Mouse (Mus musculus): Measurements from ENCODE around the gene Gga1. TPM values are rescaled to one million over a fixed set of nuclear protein-coding genes. Genes with fewer than 3 reads are reported as not detected.

Gga1 gene
- total RNA-seq, 2 experiments from 2014 or later, result 55.2 to 57.2 TPM

GRCm38 (mm10) chr15:78903243-78903642, 26.3 kb downstream of the Gga1 start:
- peak; percentile 83 to 87 for DNase-seq (ENCODE audit: low spot score in 2 of 2)

- no peak for DNase-seq (ENCODE audit: low spot score in 2 of 2)
Measured at GRCm38 (mm10) chr15:78908399-78908798, 31.4 kb downstream of the Gga1 start.

- DNase-seq (ENCODE audit: low spot score in 2 of 2), result no peak
Measured at GRCm38 (mm10) chr15:78908982-78909381, 32.0 kb downstream of the Gga1 start.

DNA sequence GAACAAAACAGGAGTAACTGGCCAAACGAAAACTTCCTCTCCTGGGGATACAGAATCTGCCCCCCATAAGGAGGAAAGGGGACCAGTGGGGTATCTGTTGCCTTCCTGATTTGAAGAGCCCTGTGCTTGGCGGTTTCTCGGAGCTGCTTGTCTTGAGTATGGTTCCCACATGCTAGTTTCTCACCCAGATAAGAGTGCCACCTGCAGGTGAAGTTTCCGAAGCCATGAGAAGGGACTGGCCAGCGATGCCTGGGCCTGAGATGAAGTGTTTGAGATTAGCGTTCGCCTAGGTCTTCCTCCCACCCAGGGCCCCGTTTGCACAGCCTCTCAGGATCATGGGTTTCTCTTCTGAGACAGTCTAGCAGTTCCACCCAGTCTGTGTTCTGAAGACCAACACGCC, 35.0 kb downstream of the Gga1 start:
- no peak for DNase-seq (ENCODE audit: low spot score in 2 of 2)

DNA sequence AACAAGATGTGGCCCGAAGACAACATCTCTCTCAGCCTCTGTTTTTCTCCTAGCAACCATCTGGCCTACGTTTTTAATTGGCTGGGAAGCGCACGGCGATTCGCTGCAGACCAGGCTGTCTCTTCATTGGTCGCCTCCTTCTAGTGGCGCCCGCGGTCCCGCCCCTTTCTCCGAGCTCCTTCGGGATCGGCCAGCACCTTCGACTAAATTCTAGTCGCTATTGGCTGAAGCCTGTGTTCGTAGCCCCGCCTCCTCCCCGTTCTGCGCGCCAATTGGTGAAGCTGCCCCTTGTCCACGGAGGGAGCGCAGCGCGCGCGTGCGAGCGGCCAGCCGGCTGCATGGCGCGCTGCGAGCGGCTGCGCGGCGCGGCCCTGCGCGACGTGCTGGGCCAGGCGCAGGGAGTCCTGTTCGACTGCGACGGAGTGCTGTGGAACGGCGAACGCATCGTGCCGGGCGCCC, 36.7 kb downstream of the Gga1 start, which contains the start of gene Pdxp:
Gene Pdxp (plus strand): TSS at position 288 of the 459 bp plus-strand sequence.
- DNase-seq (ENCODE audit: low spot score in 2 of 2), result peak; percentile 79 to 80

GRCm38 (mm10) chr15:78914091-78914822, 37.3 kb downstream of the Gga1 start:
- DNase-seq (ENCODE audit: low spot score in 2 of 2), result peak in 1 of 2 experiments; percentile 31

GRCm38 (mm10) chr15:78914823-78915659, 38.1 kb downstream of the Gga1 start:
- DNase-seq (ENCODE audit: low spot score in 2 of 2), result no peak

DNA sequence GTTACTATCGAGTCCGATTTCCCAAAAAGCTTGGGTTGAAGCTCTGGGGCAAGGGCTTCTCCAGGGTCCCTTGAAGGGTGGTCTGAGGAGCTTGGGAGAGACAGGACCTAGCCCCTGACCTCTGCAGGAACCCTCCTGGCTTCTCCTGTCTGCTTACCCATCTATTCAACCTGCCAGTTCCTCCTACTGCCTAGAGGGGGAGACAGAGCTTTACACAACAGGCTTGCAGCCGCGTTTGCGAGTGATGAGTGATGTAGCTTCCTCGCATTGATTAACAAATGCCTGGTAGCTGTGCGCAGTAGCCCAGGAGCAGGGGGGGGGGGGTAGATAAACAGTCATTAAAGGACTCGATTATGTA, 38.6 kb downstream of the Gga1 start:
- peak; percentile 51 to 55 for DNase-seq (ENCODE audit: low spot score in 2 of 2)

- DNase-seq (ENCODE audit: low spot score in 2 of 2), result no peak
Measured at GRCm38 (mm10) chr15:78916052-78916826, 39.2 kb downstream of the Gga1 start.

DNA sequence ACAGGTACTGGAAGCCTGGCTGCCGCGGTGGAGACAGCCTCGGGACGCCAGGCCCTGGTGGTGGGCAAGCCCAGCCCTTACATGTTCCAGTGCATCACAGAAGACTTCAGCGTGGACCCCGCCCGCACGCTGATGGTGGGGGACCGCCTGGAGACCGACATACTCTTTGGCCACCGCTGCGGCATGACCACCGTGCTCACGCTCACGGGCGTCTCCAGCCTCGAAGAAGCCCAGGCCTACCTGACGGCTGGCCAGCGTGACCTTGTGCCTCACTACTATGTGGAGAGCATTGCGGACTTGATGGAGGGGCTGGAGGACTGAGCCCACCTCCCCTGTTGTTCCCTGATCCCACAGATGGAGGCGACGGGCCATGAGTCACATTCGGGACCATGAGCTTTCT, 41.1 kb downstream of the Gga1 start:
- DNase-seq (ENCODE audit: low spot score in 2 of 2), result no peak

- no peak for DNase-seq (ENCODE audit: low spot score in 2 of 2)
Measured at GRCm38 (mm10) chr15:78919914-78920313, 42.9 kb downstream of the Gga1 start.

DNA sequence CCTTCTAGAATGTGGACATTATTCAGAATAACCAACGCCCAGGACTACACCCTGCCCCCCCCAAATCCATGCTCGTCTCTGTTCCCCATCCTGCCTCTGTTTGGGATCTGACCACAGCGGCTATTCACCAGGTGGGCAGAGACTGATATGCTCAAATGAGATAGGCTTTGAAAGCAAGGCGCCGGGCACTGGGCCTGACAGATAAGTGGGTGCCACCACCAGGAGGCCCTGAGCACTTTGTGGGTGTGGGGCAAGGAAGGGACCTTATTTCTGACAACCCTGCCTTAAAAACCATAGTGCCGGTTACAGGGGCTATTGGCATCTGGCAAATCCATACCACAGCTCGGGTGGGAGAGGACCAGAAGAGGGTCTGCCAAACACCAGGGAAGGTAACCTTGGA, 45.7 kb downstream of the Gga1 start:
- DNase-seq (ENCODE audit: low spot score in 2 of 2), result no peak

DNA sequence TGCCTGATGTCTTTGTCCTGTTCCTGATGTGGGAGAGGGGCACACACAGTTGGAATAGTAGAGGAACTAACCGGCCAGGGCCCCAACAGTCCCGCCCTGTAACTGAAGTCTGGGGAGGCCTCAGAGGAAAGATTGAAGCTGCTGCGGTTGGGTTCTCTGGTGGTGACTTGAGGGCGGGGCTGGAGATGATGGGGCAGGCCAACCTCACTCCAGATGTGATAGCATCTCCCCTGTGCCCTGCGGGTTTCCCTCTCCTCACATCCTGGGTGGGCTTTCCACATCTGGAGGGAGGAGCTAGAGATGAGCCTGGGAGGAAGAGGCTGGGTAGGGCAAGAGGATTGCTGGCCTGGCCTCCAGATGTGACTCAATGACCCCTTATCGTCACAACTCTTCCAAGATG, 46.6 kb downstream of the Gga1 start:
- no peak for DNase-seq (ENCODE audit: low spot score in 2 of 2)

- peak in 1 of 2 experiments; percentile 34 for DNase-seq (ENCODE audit: low spot score in 2 of 2)
Measured at GRCm38 (mm10) chr15:78925129-78925528, 48.1 kb downstream of the Gga1 start.

DNA sequence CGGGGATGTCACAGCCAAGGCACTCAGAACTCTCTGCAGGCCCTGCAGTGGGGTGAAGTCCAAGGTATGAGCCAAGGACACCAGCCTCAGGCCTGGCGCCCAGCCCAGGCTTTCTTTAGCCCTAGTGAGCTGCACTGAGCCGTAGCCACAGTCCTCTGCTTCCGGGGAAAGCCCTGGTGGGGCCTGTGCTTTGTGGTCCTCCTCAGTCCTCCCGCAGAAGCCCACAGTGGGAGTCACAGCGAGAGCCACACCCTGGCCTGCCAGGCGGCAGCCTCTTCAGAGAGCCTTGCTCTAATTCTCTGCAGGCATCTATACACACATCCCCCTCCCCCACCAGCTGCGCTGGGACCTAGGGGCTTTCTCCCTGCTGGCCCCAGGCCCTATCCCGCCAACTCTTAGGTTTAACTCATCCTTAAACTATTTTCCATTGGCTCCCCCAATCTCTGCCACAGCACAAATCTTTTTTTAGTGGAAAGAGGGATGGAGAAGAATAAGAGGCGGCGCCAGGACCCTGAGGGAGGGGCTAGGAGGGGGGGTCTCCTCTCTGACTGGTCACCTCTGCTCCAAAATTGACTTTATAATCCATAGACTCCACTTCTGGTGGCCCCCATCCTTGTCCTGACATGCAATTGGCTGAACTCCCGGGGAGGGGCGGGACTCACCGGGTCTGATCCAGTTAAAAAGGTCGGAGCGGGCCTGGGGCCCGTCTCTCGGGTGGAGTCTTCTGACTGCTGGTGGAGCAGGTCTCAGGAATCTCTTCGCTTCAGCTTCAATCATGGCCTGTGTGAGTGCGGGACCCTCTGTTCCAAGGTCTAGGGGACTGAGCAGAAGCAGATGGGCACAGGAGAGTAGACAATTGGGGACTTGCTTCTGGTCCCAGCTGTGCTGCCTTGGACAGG, 49.3 kb downstream of the Gga1 start, which contains the start of gene Lgals1:
Gene Lgals1 (plus strand): TSS at position 705 of the 899 bp plus-strand sequence.
- peak; percentile 77 to 85 for DNase-seq (ENCODE audit: low spot score in 2 of 2)

DNA sequence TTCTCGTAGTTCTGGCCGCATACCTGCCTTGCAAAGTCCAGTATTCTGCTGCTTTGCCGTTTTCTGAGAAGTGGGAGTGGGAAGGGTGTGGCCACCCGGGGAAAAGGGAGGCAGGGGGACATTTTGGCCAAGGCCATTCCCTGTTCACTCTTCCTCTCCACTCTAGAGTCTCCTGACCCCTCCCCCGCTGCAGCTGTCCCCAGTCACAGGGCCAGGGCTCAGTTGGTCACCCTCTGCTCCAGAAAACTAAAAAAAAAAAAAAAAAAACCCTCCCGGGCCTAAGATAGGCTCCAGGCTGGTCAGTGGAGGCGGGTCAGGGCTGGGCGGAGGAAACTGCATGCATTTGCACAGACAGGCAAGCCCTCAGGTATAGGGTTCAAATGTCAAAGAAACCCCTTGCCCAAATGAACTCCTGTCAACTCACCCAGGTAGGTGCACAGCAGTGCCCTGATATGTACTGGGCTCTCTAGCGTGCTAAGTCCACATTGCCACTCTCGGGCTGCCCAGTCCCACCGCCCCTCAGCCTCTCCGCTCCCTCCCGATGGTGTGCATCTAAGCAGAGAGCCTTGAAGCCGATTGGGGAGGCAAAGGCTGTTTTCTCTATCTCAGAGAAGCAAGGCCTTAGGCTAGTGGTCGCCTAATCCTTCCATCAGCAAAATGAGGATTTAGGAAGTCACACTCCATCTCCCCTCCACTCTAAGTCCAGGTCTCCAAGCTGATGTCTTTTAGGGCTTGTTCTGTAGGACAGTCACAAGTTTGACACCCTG, 50.2 kb downstream of the Gga1 start:
- DNase-seq (ENCODE audit: low spot score in 2 of 2), result peak in 1 of 2 experiments; percentile 34

GRCm38 (mm10) chr15:78927788-78928457, 50.9 kb downstream of the Gga1 start:
- DNase-seq (ENCODE audit: low spot score in 2 of 2), result peak; percentile 57 to 60

DNA sequence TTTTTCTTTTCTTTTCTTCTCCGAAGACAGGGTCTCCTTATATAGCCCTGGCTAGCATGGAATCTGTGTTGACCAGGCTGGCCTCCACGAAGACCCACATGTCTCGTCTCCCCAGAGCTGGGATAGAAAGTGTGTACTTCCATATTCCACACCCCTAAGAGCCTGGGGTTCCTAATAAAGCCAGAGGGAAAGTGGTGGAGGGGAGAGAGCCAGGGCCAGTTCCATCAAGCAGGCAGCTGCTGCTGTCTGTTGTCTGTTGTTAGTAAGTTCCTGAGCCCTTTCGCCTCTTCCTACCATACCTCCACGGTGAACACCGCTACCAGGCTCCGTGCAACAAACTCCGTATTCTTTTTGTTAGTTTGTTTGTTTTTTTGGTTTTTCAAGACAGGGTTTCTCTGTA, 51.5 kb downstream of the Gga1 start:
- DNase-seq (ENCODE audit: low spot score in 2 of 2), result no peak

DNA sequence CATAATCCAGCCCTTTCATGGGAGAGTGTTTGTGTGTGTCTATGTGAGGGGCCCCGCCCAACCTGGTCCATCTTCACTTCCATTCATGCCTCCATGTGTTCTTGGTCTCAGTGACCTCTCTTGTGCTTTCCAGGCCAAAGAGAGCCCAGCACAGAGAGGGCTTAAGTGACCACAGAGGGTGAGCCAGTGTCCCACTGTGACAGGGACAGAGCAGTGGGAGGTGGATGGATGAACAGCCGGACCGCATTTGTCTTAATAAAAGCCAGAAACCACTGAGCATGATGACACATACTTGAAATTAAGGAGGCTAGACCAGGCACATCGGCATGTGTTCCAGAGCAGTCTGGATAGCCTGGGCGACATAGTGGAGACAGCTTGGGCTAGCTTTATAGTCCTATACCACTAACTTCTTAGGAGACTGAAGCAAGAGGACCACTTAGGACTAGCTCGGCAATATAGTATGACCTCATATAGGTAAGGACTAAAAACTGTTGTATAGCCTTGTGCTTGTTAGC, 53.3 kb downstream of the Gga1 start:
- DNase-seq (ENCODE audit: low spot score in 2 of 2), result no peak

All from adrenal gland, adult 18-20 months (tissue).